Mouse (Mus musculus) layer of hippocampus, adult 9-10 months (tissue): Measurements from ENCODE around the gene Tigit.

Experiments
- DNase-seq: peaks from one replicate; pipeline ENCODE4 v3.0.0; 2022; ENCODE audit warnings: low spot score

The Tigit gene

GRCm38 (mm10) chr16:43619277-43619676 is 44.7 kb downstream of the Tigit start:
- no peak for DNase-seq

DNA sequence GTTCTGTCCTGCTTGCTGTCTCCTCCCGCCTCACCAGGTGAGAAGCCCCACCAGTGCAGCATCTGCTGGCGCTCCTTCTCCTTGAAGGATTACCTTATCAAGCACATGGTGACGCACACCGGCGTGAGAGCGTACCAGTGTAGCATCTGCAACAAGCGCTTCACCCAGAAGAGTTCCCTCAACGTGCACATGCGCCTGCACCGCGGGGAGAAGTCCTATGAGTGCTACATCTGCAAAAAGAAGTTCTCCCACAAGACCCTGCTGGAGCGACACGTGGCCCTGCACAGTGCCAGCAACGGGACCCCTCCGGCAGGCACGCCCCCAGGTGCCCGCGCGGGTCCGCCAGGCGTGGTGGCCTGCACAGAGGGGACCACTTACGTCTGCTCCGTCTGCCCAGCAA is 45.7 kb downstream of the Tigit start:
- no peak for DNase-seq

- no peak for DNase-seq
Measured at GRCm38 (mm10) chr16:43617346-43617745, 46.6 kb downstream of the Tigit start.

DNA sequence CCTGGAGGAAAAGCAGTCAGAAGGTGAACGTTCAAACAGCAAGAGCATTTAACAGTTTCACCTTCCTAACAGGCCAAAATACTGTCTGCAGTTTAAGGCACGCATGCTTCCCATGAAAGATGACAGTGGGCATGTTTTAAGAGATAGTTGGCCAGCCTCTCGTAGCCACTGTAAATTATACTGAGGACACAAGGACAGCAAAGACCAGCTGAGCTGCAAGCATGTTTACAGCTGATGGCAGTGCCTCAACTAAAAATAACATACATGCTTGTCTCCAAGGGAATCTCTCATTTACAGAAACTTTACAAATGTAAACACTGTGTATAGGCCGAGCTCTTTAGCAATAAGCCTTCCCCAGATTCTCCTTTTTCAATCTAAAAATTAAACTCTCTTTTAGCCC is 47.6 kb downstream of the Tigit start:
- DNase-seq: no peak

GRCm38 (mm10) chr16:43610375-43610774 is 53.6 kb downstream of the Tigit start:
- no peak for DNase-seq

GRCm38 (mm10) chr16:43608066-43608465 is 55.9 kb downstream of the Tigit start:
- no peak for DNase-seq

- no peak for DNase-seq
Measured at GRCm38 (mm10) chr16:43607086-43607485, 56.9 kb downstream of the Tigit start.

GRCm38 (mm10) chr16:43604399-43605013 is 59.4 kb downstream of the Tigit start:
- no peak for DNase-seq

- no peak for DNase-seq
Measured at GRCm38 (mm10) chr16:43603591-43604141, 60.3 kb downstream of the Tigit start.

DNA sequence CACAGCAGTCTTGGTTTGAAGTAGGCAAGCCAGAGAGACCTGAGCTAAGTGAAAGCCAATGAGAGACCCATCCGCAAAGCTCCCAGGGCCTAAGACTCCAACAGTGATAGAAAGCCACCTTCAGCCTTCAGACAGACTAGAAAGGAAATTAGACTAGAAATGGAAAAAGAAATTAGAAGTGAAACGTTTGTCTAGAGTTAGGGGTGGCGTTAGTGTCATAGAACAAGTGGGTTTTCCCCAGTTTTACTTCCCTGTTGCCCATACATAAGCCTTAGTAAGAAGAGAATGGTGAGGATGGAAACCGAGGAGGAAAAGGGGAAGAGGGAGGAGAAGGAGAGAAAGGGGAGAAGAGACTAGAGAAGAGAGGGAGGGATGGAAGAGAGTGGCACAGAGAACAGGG is 61.4 kb downstream of the Tigit start:
- DNase-seq: no peak

- no peak for DNase-seq
Measured at GRCm38 (mm10) chr16:43599707-43600106, 64.2 kb downstream of the Tigit start.
